Mouse (Mus musculus) left cerebral cortex, postnatal 14 days (tissue): ENCODE data around the gene Nop58. TPM values are rescaled to one million over a fixed set of nuclear protein-coding genes. Genes with fewer than 3 reads are reported as not detected.
A peak's percentile ranks its signal among the peaks of the same experiment; 100 is the strongest.
"Not testable (repeated sequence)": the region's sequence is repeated elsewhere in the genome, so short reads cannot be mapped to it uniquely, and the experiment has no call there.

Experiments used
- DNase-seq, 2 experiments: peaks; one replicate each; pipeline ENCODE4 v3.0.0; 2021 to 2022; ENCODE audit warnings: low spot score in 2 of 2, mixed read lengths in 1 of 2
- intact Hi-C: fragments of 180-260 bp; cut with DNase I; formaldehyde crosslinking; loops from one replicate; pipeline ENCODE4 v1.15.1; 2025
- long read RNA-seq, 2 experiments: library from polyadenylated mRNA; stranded (forward); transcript quantifications; one replicate each; pipeline ENCODE4 v2.0.0; 2021
- total RNA-seq, 2 experiments: library from RNA; stranded (reverse); gene quantifications; 2 replicates each; pipeline ENCODE4 v1.2.3; 2021

The Nop58 gene
- 10 to 100 TPM; 49.7 to 51.6 TPM for total RNA-seq
- long read RNA-seq, experiment 1, full-length matches to known transcripts, result 11 of 16 reads
- long read RNA-seq, experiment 1, partial matches to known transcripts, result 2 of 16 reads
- long read RNA-seq, experiment 1, other reads (novel, unspliced or antisense), result 3 of 16 reads
- long read RNA-seq, experiment 2, full-length matches to known transcripts, result 3 of 8 reads
- long read RNA-seq, experiment 2, partial matches to known transcripts, result 3 of 8 reads
- long read RNA-seq, experiment 2, other reads (novel, unspliced or antisense), result 2 of 8 reads

DNA sequence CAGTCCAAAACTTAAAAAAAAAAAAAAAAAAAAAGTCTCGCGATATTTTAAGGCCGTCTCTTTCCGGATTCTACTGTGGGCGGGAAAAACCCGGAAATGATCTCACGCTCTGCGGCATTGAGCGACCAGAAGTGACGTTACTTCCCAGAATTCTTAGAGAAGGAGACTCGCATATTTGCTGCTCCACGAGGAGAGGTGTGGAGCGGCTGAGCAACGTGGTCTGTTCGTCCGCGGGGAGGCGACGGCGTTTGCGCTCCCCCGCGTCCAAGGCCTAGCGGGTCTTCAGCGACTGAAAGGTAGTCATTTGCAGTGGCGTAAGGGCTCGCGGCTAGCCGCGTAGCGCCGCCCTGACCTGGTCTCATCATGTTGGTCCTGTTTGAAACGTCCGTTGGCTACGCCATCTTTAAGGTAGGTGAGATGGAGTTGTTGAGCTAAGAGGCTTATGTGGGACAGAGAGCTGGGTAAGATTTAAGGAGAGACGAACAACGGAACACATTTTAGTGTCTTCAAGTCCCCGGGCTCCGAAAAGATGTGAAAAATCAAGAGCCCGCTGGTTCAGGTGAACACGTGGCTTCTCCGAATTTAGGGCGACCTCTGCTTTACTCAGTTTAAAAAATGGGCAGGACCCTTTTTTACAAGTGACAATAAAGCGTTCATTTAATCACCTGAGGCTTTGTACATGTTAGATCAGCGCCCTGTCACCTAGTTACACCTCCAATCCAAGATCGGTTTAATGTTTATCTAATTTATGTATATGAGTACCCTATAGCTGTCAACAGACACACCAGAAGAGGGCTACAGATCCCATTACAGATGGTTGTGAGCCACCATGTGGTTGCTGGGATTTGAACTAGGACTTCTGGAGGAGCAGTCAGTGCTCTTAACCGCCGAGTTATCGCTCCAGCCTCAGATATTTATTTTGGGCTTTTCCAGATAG lies at the start of gene Nop58:
Gene Nop58, plus strand, starts transcription at position 153 of the 937 bp plus-strand sequence.
- intact Hi-C loops, result no loop called here
- DNase-seq, result peak; percentile 92 to 96

GRCm38 (mm10) chr1:59636349-59636748 lies 48.4 kb upstream of the Nop58 start:
- intact Hi-C loops, result no loop called here
- no peak for DNase-seq

GRCm38 (mm10) chr1:59638371-59638770 lies 46.4 kb upstream of the Nop58 start:
- peak in 1 of 2 experiments; percentile 28 for DNase-seq
- intact Hi-C loops, result no loop called here

DNA sequence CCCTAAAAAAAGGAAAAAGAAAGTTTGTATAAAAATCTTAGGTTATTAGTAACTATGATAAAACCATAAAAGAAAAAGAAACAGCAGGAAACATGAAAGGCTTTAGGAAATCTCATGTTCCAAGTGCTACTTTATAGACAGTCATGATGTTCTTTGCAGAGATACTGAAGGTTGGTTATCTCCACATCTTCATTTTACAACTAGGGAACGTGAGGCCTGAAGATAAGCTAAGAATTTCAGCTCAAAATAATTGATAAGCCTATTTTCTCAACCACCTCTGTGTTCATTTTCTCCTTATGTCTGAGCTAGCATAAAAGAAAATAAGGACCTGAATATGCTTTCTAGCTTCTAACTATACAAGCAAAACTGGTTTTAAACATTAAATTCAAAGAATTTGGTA lies 42.3 kb upstream of the Nop58 start:
- intact Hi-C loops, result no loop called here
- no peak for DNase-seq

DNA sequence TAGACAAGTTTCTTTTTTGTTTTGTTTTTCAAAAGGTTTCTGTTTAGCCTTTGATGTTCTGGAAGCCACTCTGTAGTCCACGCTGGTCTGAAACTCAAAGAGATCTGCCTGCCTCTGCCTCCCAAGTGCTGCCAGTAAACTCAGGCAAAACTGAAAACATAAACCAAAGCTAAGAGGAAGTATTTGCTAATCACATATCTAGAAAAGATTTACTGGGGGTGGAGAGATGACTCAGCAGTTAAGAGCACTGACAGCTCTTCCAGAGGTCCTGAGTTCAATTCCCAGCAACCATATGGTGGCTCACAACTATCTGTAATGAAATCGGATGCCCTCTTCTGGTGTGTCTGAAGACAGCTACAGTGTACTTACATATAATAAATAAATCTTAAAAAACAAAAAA lies 38.3 kb upstream of the Nop58 start:
- intact Hi-C loops, DNase-seq: not testable (repeated sequence)

- intact Hi-C loops, result no loop called here
- DNase-seq, result no peak
Observed at GRCm38 (mm10) chr1:59651201-59651819, 33.5 kb upstream of the Nop58 start.

DNA sequence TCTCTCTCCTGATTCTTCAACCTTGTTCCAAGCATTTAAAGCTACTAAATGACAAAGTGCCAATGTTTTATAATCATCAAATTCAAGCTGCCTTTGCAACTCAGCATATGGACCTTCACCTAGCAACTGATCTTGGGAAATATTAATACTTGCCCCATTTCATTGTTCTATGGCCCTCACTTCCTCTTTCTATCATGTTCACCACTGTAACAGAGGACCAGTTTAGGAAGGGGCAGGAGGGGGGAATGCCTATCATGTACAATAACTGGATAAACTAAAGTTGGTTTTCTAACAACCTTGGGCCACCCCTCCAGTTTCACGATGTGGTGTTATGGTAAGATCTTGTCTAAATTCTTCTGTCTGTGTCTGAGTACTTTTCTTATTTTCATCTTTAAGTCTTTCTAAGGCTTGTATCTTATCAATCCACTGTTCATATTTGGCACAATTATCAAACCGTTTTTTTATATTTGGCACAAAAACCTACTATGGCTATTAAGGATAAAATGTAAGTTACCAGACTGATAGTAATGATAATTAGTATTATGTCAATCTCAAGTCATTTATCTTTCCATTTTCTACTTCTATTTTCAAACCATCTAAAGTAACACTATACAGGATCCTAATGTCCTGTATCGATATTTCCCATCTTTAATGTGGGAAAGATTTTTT lies 31.4 kb upstream of the Nop58 start:
- intact Hi-C loops, result no loop called here
- no peak for DNase-seq

DNA sequence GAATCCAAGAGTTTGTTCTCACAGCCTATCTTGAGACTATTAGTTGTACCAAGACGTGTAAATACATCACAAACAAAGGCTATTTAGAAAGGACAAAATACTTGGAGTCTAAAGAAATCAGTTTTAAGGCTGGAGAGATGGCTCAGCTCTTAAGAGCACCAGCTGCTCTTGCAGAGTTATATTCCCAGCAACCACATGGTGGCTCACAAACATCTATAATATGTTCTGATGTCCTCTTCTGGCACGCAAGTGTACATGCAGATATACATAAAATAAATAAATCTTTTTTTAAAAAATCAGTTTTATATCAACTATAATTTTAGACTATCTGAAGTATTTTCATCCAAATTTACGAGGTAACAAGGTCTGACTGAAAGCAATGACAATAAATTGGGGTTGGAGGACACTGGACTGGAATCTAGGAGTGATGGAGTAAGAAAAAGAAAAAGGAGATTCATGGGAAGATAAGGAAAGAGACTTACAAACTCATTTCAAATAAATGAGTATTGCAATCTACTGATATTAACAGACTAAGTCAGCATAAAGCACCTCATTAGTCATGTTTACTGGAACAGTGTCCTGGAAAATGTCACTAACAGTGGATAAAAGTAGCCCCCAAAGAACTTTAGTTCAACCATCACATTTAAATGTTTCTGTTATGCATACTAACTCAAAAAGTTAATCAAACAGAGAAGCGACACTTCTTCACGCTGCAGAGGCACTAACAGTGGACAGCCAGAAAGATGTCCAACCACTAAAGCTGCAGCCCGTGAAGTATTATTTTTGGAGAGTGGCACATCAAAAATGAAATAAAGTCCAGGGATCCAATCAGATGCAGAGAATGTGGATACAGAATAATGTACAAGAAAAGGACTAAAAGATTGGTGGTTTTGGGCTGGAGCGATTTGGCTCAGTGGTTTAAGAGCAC lies 28.3 kb upstream of the Nop58 start:
- intact Hi-C loops, result no loop called here
- DNase-seq, result no peak

- intact Hi-C loops, result no loop called here
- no peak for DNase-seq
Observed at GRCm38 (mm10) chr1:59663456-59664135, 21.2 kb upstream of the Nop58 start.

DNA sequence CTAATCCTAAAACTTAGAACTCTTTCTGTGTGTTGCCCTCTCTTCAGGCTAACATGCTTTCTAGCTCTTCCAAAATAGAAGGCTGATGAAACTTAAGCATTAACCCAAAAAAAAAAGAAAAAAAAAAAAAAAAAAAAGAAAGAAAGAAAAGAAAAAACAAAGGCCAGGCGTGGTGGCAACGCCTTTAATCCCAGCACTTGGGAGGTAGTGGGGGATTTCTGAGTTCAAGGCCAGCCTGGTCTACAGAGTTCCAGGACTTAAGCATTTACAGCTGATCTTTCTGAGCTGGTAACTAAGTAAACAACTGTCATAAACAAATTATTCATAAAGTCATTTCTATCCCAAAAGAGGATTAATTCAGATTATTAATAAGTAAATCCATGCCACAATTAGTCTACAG lies 15.9 kb upstream of the Nop58 start:
- intact Hi-C loops, result no loop called here
- DNase-seq, result no peak

DNA sequence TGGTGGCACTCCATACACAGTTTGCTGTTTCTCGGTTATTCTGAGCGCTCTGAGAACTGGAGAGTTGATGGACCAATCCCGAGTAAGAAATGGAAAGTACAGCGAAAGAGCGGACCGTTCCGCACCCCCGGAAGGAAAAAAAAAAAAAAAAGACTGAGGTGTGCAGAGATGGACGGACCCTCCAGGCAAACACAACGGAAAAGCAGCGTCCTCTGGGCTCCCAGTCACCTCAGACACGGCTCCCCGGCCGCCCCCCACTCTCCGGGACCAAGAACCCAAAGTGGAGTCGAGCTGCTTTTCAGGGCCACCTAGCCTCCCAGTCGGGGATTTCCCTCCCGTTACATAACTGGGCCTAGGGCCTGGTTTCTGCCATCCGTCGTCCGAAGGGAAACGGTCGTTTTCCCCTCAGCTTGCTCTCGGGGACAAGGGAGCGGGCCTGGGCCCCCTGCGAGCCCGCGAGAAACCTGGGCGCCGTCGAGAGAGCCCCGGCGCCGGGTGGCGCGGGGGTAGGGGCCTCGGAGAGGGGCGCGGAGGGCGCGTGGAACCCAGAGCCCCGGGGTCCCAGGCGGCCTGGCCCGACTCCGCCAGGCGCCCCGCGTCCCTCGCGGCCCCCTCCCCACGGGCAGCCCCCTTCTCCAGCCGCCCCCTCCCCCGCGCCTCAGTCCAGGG lies 14.7 kb upstream of the Nop58 start:
- peak; percentile 15 to 16 for DNase-seq
- intact Hi-C loops, result no loop called here

- intact Hi-C loops, result no loop called here
- peak; percentile 84 to 91 for DNase-seq
Observed at GRCm38 (mm10) chr1:59670641-59671168, 14.1 kb upstream of the Nop58 start, which contains the start of gene Sumo1. Gene Sumo1, minus strand, starts transcription at chr1:59670834.

DNA sequence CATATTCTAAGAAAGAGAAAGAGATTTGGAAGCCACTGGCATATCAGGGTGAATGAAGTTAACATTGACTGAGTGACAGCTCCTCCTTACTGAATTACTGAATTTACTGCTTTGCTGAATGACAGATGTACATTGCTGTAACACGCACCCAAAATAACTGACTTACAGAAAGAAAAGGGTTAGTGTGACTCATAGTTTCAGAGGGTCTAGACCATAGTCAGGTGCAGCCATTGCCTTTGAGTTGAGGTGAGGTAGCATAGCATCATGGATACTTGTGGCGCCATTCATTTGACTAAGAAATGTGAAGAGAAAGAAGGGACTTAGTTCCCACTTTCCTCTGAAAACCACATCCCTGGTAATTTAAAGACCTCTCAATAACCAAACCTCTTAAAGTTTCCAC lies 11.1 kb upstream of the Nop58 start:
- no peak for DNase-seq
- intact Hi-C loops, result no loop called here

DNA sequence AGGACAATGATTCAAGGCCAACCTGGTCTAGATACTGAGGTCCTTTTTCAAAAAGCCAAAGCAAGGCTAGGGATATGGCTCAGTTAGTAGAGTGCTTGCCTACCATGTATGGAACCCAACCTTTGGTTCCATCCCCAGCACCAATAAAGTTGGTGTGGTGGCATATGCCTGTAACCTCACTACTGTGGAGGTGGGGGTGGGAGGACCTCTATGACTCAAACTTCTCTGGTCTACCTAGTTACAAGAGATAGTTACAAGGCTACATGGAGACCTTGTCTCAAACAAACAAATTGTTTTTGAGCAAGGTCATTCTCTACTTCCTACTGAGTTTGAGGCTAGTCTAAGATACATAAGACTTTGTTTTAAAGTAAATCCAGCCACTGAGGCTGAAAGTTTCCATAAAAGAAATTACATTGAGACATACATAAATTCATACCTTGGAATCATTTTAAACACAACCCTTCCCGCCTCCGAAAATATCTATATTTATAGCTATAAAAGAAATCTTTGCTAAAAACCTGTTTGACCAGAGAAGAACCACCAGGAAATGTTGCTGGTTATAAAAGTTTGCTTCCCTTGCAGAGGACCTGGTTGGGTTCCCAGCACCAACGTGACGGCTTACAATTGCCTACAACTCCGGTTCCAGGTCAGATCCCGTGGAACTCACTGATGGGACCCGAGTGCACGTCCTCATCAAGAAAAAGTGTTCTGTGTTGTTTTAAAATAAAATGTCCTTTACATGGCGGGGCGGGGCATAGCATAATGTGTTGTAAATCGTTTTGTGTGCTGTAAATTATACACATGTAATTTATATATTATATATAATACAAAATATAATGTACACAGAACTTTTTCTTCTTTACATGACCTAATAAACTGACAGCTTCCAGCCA lies 599 bp upstream of the Nop58 start:
- intact Hi-C loops, result no loop called here
- DNase-seq, result peak in 1 of 2 experiments; percentile 18

GRCm38 (mm10) chr1:59687493-59687892 lies 2.7 kb downstream of the Nop58 start:
- no peak for DNase-seq
- intact Hi-C loops, result no loop called here

DNA sequence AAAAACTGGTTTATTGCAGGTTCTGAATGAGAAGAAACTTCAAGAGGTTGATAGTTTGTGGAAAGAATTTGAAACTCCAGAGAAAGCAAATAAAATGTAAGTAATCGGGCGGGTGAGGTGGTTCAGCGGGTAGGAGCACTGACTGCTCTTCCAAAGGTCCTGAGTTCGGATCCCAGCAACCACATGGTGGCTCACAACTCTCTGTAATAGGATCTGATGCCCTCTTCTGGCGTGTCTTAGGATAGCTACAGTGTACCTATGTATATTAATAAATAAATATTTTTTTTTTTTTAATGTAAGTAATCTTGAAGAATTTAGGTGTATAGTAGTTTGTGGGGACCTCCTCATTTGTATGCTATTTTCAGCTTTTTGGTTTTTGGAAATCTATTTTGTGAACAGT lies 5.7 kb downstream of the Nop58 start:
- DNase-seq, result no peak
- intact Hi-C loops, result loop anchor here (10.0 kb wide), 1 partner anchor 394 kb away; no protein-coding TSS in a partner anchor
